Mouse (Mus musculus): Measurements from ENCODE around the gene Acoxl. TPM values are rescaled to one million over a fixed set of nuclear protein-coding genes. Genes with fewer than 3 reads are reported as not detected.

Acoxl gene
- total RNA-seq, 1 experiment from 2014 or later, result not detected

GRCm38 (mm10) chr2:127889432-127889831 is 50.8 kb downstream of the Acoxl start:
- peak; percentile 52 to 76; a peak in 3 of 4 replicates for ATAC-seq (replicated peaks in 1 of 2; ENCODE audit: insufficient read depth in 1 of 2, low FRiP score in 2 of 2, low TSS enrichment in 1 of 2, low read depth in 1 of 2, poor library complexity in 2 of 2, severe bottlenecking in 2 of 2)

DNA sequence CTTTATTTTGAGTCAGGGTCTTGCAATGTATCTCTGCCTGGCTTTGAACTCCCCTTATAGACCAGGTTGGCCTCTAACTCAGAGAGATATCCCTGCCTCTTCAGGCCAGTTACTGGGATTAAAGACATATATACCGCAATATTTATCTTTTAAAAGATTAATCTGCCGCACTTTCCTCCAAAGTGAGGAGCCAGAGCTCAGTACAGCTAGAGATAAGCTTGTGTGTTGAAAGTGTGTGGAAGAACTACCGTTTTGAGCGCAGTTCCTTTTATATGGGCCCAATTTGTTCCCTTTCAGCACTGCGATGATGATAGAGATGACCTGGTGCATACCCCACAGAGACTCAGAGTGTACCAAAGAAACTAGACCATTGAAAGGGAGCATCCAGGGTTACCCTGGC is 51.3 kb downstream of the Acoxl start:
- ATAC-seq (replicated peaks in 1 of 2; ENCODE audit: insufficient read depth in 1 of 2, low FRiP score in 2 of 2, low TSS enrichment in 1 of 2, low read depth in 1 of 2, poor library complexity in 2 of 2, severe bottlenecking in 2 of 2), result no peak

DNA sequence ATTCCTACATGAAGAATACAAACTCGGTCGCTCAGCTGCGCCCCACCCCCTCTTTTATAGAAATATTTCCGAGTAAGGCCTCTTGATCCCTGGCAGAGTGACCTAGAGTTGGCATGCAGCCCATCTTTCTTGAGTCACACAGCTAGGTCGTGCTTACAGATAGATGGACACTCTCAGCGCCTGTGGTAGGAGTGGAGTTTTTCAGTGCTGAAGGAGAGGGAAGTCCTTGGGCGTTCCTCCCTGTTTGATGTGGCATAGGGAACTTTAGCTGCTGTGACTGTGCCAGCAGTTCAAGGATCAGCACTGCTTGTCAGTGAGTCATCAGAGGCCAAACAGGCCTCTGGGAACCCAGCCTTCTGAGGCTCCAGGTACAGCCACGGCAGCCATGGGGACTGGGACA is 51.9 kb downstream of the Acoxl start:
- ATAC-seq (replicated peaks in 1 of 2; ENCODE audit: insufficient read depth in 1 of 2, low FRiP score in 2 of 2, low TSS enrichment in 1 of 2, low read depth in 1 of 2, poor library complexity in 2 of 2, severe bottlenecking in 2 of 2), result no peak

DNA sequence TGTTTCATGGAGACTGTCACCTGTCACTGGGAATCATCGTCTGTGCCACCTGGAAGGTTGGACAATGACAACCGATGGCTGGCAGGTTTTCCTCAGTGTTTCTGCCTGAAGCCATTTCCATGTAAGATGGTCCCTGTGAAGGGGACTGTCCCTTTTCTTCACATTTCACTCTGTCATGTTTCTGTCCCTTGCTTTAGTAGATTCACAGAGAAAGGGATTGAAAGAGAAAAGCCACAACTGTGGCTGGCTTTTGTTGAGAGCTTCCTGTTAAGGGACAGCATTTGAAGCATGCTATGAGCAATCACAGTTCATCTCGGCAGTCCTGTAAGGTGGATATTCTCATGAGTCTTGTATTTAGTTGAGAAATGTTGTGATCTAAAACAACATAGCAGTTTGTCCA is 52.4 kb downstream of the Acoxl start:
- ATAC-seq (replicated peaks in 1 of 2; ENCODE audit: insufficient read depth in 1 of 2, low FRiP score in 2 of 2, low TSS enrichment in 1 of 2, low read depth in 1 of 2, poor library complexity in 2 of 2, severe bottlenecking in 2 of 2), result no peak

GRCm38 (mm10) chr2:127894890-127895289 is 56.2 kb downstream of the Acoxl start:
- ATAC-seq (replicated peaks in 1 of 2; ENCODE audit: insufficient read depth in 1 of 2, low FRiP score in 2 of 2, low TSS enrichment in 1 of 2, low read depth in 1 of 2, poor library complexity in 2 of 2, severe bottlenecking in 2 of 2), result no peak

DNA sequence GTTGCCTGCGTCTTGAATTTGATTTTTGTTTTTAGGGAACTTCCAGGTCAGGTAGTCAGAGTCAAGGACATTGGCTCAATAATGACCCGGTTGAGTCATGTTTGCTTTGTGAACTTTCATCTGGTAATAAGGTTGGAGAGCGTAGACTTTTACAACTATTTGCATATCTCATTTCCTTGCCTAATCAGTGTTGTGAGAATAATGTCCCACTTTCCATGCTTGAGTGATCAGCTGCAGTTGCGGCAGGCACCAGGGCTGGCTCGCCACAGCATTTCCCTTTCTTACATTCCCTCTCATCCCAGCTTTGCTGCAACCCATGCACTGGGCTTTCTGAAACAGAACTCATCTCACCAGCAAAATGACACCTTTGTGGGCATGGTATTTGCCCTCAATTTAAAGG is 59.0 kb downstream of the Acoxl start:
- ATAC-seq (replicated peaks in 1 of 2; ENCODE audit: insufficient read depth in 1 of 2, low FRiP score in 2 of 2, low TSS enrichment in 1 of 2, low read depth in 1 of 2, poor library complexity in 2 of 2, severe bottlenecking in 2 of 2), result no peak

DNA sequence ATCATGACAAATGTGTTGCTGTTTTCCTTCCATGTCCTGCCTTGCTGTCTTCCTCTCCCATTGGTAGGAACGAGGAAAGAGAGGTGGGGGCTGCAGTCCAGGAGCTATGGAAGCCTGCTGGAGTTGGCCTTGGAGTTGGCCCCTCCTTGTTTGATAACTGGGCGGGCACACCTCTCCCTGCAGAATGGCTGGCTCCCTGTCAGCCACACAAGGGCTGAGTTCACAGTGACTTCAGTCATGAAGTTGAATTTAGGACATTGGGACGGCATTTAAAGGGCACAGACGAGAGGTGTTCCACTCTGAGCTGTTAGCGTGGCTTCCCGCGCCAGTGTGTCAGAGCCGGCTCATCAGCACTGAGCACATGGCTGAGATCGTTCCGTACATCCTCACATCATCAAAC is 66.2 kb downstream of the Acoxl start:
- no peak for ATAC-seq (replicated peaks in 1 of 2; ENCODE audit: insufficient read depth in 1 of 2, low FRiP score in 2 of 2, low TSS enrichment in 1 of 2, low read depth in 1 of 2, poor library complexity in 2 of 2, severe bottlenecking in 2 of 2)

GRCm38 (mm10) chr2:127906973-127907678 is 68.5 kb downstream of the Acoxl start:
- no peak for ATAC-seq (replicated peaks in 1 of 2; ENCODE audit: insufficient read depth in 1 of 2, low FRiP score in 2 of 2, low TSS enrichment in 1 of 2, low read depth in 1 of 2, poor library complexity in 2 of 2, severe bottlenecking in 2 of 2)

DNA sequence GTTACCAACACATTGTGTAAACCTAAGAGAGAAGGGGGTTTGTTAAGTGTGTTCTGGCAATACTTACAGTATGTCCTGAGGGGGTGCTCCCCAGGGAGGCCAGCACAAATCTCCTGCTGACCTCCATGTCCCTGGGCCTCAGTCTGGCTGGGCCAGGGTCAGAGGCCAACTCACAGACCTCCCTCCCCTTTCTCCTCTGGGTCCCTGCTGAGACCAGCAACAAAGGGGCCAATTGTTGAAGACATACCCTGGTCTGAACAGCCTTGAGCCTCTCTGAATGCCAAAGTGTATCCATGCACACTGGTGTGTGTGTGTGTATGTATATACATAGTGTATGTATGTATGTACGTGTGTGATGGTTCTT is 69.0 kb downstream of the Acoxl start:
- no peak for ATAC-seq (replicated peaks in 1 of 2; ENCODE audit: insufficient read depth in 1 of 2, low FRiP score in 2 of 2, low TSS enrichment in 1 of 2, low read depth in 1 of 2, poor library complexity in 2 of 2, severe bottlenecking in 2 of 2)

DNA sequence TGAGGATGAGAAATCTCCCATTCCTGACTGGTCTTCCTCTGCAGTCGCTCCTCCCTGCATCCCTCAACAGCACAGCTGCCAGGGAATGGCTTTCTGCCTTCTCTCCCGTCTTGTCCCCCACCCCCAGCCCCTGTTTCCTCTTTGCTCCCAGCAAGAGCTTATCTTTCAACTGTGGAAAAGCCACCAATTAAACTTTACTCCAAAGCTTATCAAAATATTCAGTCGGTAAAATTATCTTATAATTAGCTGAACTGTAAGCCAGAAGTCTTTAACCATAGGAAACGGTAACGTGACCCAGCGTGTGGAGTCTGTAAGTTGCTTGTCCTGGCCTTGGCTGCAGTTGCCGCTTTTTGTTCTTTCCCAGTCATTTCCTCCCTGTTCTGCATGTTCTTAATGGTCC is 70.2 kb downstream of the Acoxl start:
- ATAC-seq (replicated peaks in 1 of 2; ENCODE audit: insufficient read depth in 1 of 2, low FRiP score in 2 of 2, low TSS enrichment in 1 of 2, low read depth in 1 of 2, poor library complexity in 2 of 2, severe bottlenecking in 2 of 2), result no peak

GRCm38 (mm10) chr2:127909790-127910189 is 71.1 kb downstream of the Acoxl start:
- no peak for ATAC-seq (replicated peaks in 1 of 2; ENCODE audit: insufficient read depth in 1 of 2, low FRiP score in 2 of 2, low TSS enrichment in 1 of 2, low read depth in 1 of 2, poor library complexity in 2 of 2, severe bottlenecking in 2 of 2)

GRCm38 (mm10) chr2:127911579-127911978 is 72.9 kb downstream of the Acoxl start:
- ATAC-seq (replicated peaks in 1 of 2; ENCODE audit: insufficient read depth in 1 of 2, low FRiP score in 2 of 2, low TSS enrichment in 1 of 2, low read depth in 1 of 2, poor library complexity in 2 of 2, severe bottlenecking in 2 of 2), result no peak

- ATAC-seq (replicated peaks in 1 of 2; ENCODE audit: insufficient read depth in 1 of 2, low FRiP score in 2 of 2, low TSS enrichment in 1 of 2, low read depth in 1 of 2, poor library complexity in 2 of 2, severe bottlenecking in 2 of 2), result no peak
Observed at GRCm38 (mm10) chr2:127914047-127914446, 75.4 kb downstream of the Acoxl start.

DNA sequence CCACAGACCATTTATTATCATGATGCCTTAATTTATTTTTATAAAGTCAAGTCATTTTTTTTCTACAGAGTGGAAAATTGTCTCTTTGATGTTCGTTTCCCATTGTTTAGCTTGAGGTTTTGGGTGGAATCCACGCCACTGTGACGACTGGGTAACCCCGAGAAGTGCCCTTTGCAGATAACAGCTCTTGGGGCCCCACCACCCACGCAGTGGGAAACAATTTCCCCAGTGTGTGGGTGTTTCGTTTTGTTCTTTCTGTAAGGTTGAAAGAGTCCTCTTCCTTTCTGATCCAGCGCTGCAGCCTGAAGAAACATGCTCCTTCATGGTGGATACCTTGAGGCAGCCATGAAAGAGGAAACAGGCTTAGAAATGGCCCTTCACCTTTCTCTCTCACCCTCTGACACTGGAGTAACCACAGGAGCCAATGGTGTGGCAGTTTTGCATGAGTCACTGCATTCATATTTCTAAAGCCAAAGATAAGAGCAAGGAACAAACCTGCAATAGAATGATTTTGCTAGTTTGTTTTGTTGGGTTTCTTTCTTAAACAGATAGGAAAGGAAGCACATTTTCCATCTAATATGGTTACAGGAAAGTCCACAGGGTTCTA is 78.2 kb downstream of the Acoxl start:
- peak in 1 of 2 experiments; percentile 46; a peak in 2 of 4 replicates for ATAC-seq (replicated peaks in 1 of 2; ENCODE audit: insufficient read depth in 1 of 2, low FRiP score in 2 of 2, low TSS enrichment in 1 of 2, low read depth in 1 of 2, poor library complexity in 2 of 2, severe bottlenecking in 2 of 2)

DNA sequence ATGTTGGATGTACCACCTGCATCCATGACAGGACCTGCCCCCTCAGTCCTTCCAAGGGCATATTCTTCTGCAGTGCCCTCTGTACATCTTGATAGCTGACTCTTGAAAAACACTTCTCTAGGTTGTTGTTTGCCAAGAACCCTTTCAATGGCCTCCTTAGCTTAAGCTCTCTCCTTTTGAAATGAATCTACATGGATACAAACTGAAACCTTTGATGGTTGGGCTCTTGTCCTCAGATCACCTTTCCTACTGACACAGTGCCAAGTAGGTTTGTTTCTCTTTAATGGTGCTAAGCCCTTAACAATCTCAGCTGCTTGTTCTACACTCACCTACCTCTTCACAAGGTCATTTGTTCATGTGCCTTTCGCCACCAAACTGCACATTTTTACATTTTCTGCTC is 81.1 kb downstream of the Acoxl start:
- no peak for ATAC-seq (replicated peaks in 1 of 2; ENCODE audit: insufficient read depth in 1 of 2, low FRiP score in 2 of 2, low TSS enrichment in 1 of 2, low read depth in 1 of 2, poor library complexity in 2 of 2, severe bottlenecking in 2 of 2)

- no peak for ATAC-seq (replicated peaks in 1 of 2; ENCODE audit: insufficient read depth in 1 of 2, low FRiP score in 2 of 2, low TSS enrichment in 1 of 2, low read depth in 1 of 2, poor library complexity in 2 of 2, severe bottlenecking in 2 of 2)
Observed at GRCm38 (mm10) chr2:127922036-127922901, 83.6 kb downstream of the Acoxl start.

GRCm38 (mm10) chr2:127923077-127923680 is 84.5 kb downstream of the Acoxl start:
- no peak for ATAC-seq (replicated peaks in 1 of 2; ENCODE audit: insufficient read depth in 1 of 2, low FRiP score in 2 of 2, low TSS enrichment in 1 of 2, low read depth in 1 of 2, poor library complexity in 2 of 2, severe bottlenecking in 2 of 2)

Measured in hematopoietic stem cell, adult 5-6 weeks (primary cell).